Mouse (Mus musculus) liver, embryonic 12.5 days (tissue): ENCODE data around the gene Ttc39b. TPM values are rescaled to one million over a fixed set of nuclear protein-coding genes. Genes with fewer than 3 reads are reported as not detected.

Experiments
- ATAC-seq: fragments of 200-750 bp; cut with Nextera tagmentation; 2 replicates; pipeline ENCODE4 v1.8.0; 2017; ENCODE audit warnings: moderate number of reproducible peaks, mild to moderate bottlenecking, moderate library complexity
- H3K27ac ChIP-seq: fragments of 300-500 bp; sonication (generic); 2 replicates; pipeline ENCODE4 v1.5.1; 2016; ENCODE audit warnings: mild to moderate bottlenecking
- H3K27me3 ChIP-seq: fragments of 300-500 bp; sonication (generic); replicated peaks from 2 replicates; pipeline ENCODE4 v1.6.1; 2016; ENCODE audit warnings: mild to moderate bottlenecking, moderate library complexity
- H3K36me3 ChIP-seq: fragments of 300-500 bp; sonication (generic); 2 replicates; pipeline ENCODE4 v1.6.1; 2016; ENCODE audit warnings: mild to moderate bottlenecking, moderate library complexity
- H3K4me1 ChIP-seq: fragments of 300-500 bp; sonication (generic); 2 replicates; pipeline ENCODE4 v1.6.1; 2016
- H3K4me2 ChIP-seq: fragments of 300-500 bp; sonication (generic); 2 replicates; pipeline ENCODE4 v1.6.1; 2016; ENCODE audit warnings: mild to moderate bottlenecking, moderate library complexity
- H3K4me3 ChIP-seq: fragments of 300-500 bp; sonication (generic); 2 replicates; pipeline ENCODE4 v1.5.1; 2016; ENCODE audit warnings: mild to moderate bottlenecking, moderate library complexity
- H3K9ac ChIP-seq: fragments of 300-500 bp; sonication (generic); 2 replicates; pipeline ENCODE4 v1.6.1; 2016; ENCODE audit warnings: mild to moderate bottlenecking, moderate library complexity
- H3K9me3 ChIP-seq: fragments of 300-500 bp; sonication (generic); replicated peaks from 2 replicates; pipeline ENCODE4 v1.6.1; 2016; ENCODE audit warnings: mild to moderate bottlenecking, moderate library complexity
- WGBS: fragments of 180-500 bp; shearing (Covaris S2); methylation state at CpG from one replicate; pipeline ENCODE4 v1.1.7; 2016; ENCODE audit not compliant: insufficient replicate concordance; 5-methylcytosine and 5-hydroxymethylcytosine counted together
- polyA plus RNA-seq: library from polyadenylated mRNA; unstranded; fragments of >200 nt; fragmentation: Nextera tagmentation; extraction: Ambion mirVana; gene quantifications from 2 replicates; pipeline ENCODE4 v1.2.1, GENCODE M21; 2016

Gene Ttc39b
- polyA plus RNA-seq, 1 experiment from 2014 or later = 4.3 TPM

GRCm38 (mm10) chr4:83187324-83187723, 136.7 kb downstream of the Ttc39b start:
- no peak for ATAC-seq
- H3K9ac ChIP-seq = no peak overlapping the region
- no peaks in the 10 kb centered on the region for H3K36me3 ChIP-seq
- H3K4me3 ChIP-seq = no peak overlapping the region
- H3K27me3 ChIP-seq = no peaks in the 10 kb centered on the region
- no peak overlapping the region for H3K4me2 ChIP-seq
- no peaks in the 10 kb centered on the region for H3K4me1 ChIP-seq
- H3K9me3 ChIP-seq = no peaks in the 10 kb centered on the region
- no peak overlapping the region for H3K27ac ChIP-seq
- WGBS = 43% methylated on average over 1 of the region's 1 CpGs

DNA sequence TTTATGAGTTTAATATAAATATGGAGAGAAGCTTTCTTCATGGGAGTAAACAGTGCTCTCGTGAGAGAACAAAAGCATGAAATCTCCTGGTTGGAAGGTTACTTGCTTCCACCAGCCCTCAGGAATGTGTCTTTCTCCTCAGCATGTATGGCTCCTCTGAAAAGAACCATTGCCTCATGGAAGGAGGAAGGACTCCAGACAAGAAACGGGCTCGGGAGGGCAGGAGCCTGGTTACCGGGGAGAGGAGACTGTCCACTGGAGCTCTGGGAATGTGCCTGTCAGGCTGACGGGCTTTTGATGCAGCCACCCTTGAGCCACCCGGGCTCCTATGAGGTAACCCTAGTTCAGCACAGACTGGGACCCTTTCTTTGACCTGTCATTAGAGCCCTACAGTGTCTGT, 137.6 kb downstream of the Ttc39b start:
- no peaks in the 10 kb centered on the region for H3K4me1 ChIP-seq
- no peak overlapping the region for H3K27ac ChIP-seq
- no peaks in the 10 kb centered on the region for H3K27me3 ChIP-seq
- H3K9me3 ChIP-seq = no peaks in the 10 kb centered on the region
- 48% methylated on average over 6 of the region's 6 CpGs for WGBS
- no peak for ATAC-seq
- H3K9ac ChIP-seq = no peak overlapping the region
- no peak overlapping the region for H3K4me2 ChIP-seq
- H3K36me3 ChIP-seq = no peaks in the 10 kb centered on the region
- no peak overlapping the region for H3K4me3 ChIP-seq

DNA sequence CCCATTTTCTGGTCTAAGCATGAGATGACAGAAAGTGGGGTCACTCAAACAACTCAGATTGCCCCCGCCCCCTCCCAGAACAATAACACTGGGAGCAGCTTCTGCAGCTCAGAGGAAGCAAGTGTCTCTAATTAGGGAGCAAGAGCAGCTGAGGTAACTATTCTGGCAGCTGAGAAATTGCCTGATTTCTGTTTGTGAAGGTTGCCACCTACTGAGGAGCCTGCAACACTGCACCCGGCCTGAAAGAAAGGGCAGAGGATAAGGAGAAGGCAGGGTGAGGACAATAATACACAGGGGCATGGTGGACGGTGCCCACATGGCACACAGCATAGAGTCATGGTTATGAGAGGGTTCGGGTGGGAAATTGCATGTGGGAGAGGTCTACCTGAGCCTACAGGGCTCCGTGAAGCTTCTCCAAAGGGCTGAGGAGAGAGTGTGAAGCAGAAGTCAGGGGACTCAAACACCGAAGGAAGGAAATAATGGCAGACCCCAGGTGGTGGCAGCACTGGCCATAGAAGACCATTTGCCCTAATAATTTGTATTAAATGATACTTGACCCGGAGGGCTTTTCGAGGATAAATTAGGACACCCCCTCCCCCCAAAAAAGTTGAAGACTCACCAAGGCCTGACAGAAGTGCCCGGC, 140.6 kb downstream of the Ttc39b start:
- Histone ChIP-seq H3K4me1 (no peaks in the 10 kb centered on the region), H3K36me3 (no peaks in the 10 kb centered on the region), H3K4me3 (no peak overlapping the region), H3K4me2 (no peak overlapping the region), H3K9me3 (no peaks in the 10 kb centered on the region), H3K9ac (no peak overlapping the region), H3K27me3 (no peaks in the 10 kb centered on the region), H3K27ac (no peak overlapping the region)
- 36% methylated on average over 9 of the region's 9 CpGs for WGBS
- no peak for ATAC-seq

DNA sequence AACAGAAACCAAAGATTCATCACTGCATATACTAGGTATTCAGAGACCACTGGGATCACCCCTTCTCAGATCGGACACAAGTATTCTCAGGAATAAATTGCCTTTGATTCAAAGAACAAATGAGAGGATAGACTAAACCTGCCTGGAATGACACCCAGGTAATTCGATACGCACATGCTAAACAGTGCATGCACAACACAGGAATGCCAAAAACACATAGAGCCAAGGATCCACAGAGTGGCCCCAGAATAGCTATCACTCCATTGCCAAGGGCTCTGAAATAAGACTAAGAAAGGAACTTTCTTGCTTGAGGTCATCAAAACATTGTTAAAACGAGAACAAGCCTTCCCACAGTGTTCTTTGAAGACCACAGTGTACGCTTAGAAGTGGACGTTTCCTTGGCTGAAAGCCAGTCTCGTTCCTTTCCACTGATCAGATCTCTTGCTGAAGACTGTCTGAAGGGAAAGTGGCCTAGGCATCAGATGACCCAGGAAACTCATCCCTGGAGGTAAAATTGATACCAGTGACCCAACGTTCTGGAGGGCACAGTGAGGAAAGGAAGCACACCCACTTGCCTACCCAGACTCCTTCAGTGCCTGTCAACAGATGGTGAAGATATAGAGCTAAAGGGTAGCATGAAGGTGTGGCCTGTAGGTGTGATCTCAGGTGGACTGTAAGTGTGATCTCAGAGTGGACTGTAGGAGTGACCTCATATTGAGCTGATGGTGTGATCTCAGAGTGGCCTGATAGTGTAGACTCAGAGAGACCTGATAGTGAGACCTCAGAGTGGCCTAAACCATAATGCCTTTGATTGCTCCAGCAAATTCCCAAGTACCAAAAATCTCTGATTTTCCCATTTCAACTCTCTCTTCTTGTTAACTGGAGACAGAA, 141.6 kb downstream of the Ttc39b start:
- Histone ChIP-seq H3K4me1 (no peaks in the 10 kb centered on the region), H3K27ac (no peak overlapping the region), H3K4me3 (no peak overlapping the region), H3K9me3 (no peaks in the 10 kb centered on the region), H3K9ac (no peak overlapping the region), H3K27me3 (no peaks in the 10 kb centered on the region), H3K36me3 (no peaks in the 10 kb centered on the region), H3K4me2 (no peak overlapping the region)
- ATAC-seq = no peak
- WGBS = 67% methylated on average over 8 of the region's 8 CpGs

GRCm38 (mm10) chr4:83177471-83177870, 146.6 kb downstream of the Ttc39b start:
- no peaks in the 10 kb centered on the region for H3K36me3 ChIP-seq
- WGBS = 68% methylated on average over 2 of the region's 2 CpGs
- H3K4me1 ChIP-seq = no peaks in the 10 kb centered on the region
- no peak overlapping the region for H3K27ac ChIP-seq
- H3K9me3 ChIP-seq = no peaks in the 10 kb centered on the region
- H3K4me3 ChIP-seq = no peak overlapping the region
- no peak overlapping the region for H3K4me2 ChIP-seq
- no peak for ATAC-seq
- H3K27me3 ChIP-seq = no peaks in the 10 kb centered on the region
- H3K9ac ChIP-seq = no peak overlapping the region

DNA sequence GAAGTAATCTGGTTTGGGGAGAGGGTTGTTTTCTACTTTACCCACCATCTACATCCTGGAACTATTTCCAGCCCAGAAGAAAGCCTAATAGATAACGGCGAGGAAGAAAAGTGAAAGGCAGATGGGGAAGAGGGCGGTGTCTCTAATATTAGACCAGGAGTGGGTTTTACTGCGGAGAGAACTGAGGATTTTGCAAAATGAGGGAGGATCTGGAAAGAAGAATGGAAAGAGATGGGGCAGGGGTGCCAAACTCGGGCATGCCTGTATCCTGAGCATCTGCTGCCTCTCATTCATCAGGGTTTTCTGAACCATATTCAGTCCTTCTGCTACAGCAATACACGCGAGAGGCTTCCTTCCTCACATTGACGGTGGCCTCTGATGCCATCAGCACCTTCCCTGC, 149.1 kb downstream of the Ttc39b start:
- no peak overlapping the region for H3K4me3 ChIP-seq
- 50% methylated on average over 8 of the region's 8 CpGs for WGBS
- H3K27ac ChIP-seq = no peak overlapping the region
- no peak for ATAC-seq
- H3K9ac ChIP-seq = no peak overlapping the region
- H3K27me3 ChIP-seq = no peaks in the 10 kb centered on the region
- H3K4me1 ChIP-seq = no peaks in the 10 kb centered on the region
- H3K4me2 ChIP-seq = no peak overlapping the region
- H3K9me3 ChIP-seq = no peaks in the 10 kb centered on the region
- H3K36me3 ChIP-seq = no peaks in the 10 kb centered on the region

- 47% methylated on average over 3 of the region's 3 CpGs for WGBS
- Histone ChIP-seq H3K4me3 (no peak overlapping the region), H3K4me2 (no peak overlapping the region), H3K27me3 (no peaks in the 10 kb centered on the region), H3K4me1 (no peaks in the 10 kb centered on the region), H3K9me3 (no peaks in the 10 kb centered on the region), H3K9ac (no peak overlapping the region), H3K27ac (no peak overlapping the region), H3K36me3 (no peaks in the 10 kb centered on the region)
- ATAC-seq = no peak
Observed at GRCm38 (mm10) chr4:83172278-83172677, 151.8 kb downstream of the Ttc39b start.

- H3K27ac ChIP-seq = no peak overlapping the region
- H3K4me2 ChIP-seq = no peak overlapping the region
- H3K9me3 ChIP-seq = no peaks in the 10 kb centered on the region
- H3K4me3 ChIP-seq = no peak overlapping the region
- H3K36me3 ChIP-seq = no peaks in the 10 kb centered on the region
- H3K27me3 ChIP-seq = no peaks in the 10 kb centered on the region
- WGBS = 68% methylated on average over 9 of the region's 9 CpGs
- no peak for ATAC-seq
- no peaks in the 10 kb centered on the region for H3K4me1 ChIP-seq
- no peak overlapping the region for H3K9ac ChIP-seq
Observed at GRCm38 (mm10) chr4:83170741-83171140, 153.3 kb downstream of the Ttc39b start.

Other genes starting within 250 kb of the Ttc39b start
- gene Snapc3, start 93.5 kb upstream of the Ttc39b start, polyA plus RNA-seq = 15.4 and 17.7 TPM in 2 replicates
- gene Psip1, start 162.2 kb upstream of the Ttc39b start, polyA plus RNA-seq = 92.0 and 100.0 TPM in 2 replicates
- gene Ccdc171, start 201.3 kb upstream of the Ttc39b start, polyA plus RNA-seq = 2.4 and 2.6 TPM in 2 replicates